Mouse (Mus musculus): ENCODE results near the gene Qpctl.

GRCm38 (mm10) chr7:19098811-19099210 is 50.3 kb downstream of the Qpctl start:
- TF ChIP-seq CTCF (conservative IDR thresholded peaks at IDR 0.05; ENCODE audit: insufficient read depth, insufficient read length, low read depth, low read length) (no peak), POLR2A (IDR thresholded peaks at IDR 0.05; ENCODE audit: low read depth, low read length) (no peak)

Data from kidney, adult 2 months (tissue).